Mouse (Mus musculus) liver, postnatal 0 days (tissue): ENCODE data around the gene Fzd4. TPM values are rescaled to one million over a fixed set of nuclear protein-coding genes. Genes with fewer than 3 reads are reported as not detected.

Source experiments
- ATAC-seq: fragments of 200-750 bp; cut with Nextera tagmentation; 2 replicates; pipeline ENCODE4 v1.8.0; 2017; ENCODE audit warnings: mild to moderate bottlenecking, moderate library complexity
- DNase-seq: peaks from one replicate; pipeline ENCODE4 v3.0.0-alpha.2; 2016
- H3K27ac ChIP-seq: fragments of 300-500 bp; sonication (generic); 2 replicates; pipeline ENCODE4 v1.5.1; 2014; ENCODE audit warnings: antibody characterized with exemption, moderate library complexity, mild to moderate bottlenecking, low read depth
- H3K27me3 ChIP-seq: fragments of 300-500 bp; sonication (generic); 2 replicates; pipeline ENCODE4 v1.6.1; 2014; ENCODE audit warnings: low read length, control low read depth, mixed read lengths; ENCODE audit not compliant: insufficient read depth
- H3K36me3 ChIP-seq: fragments of 300-500 bp; sonication (generic); replicated peaks from 2 replicates; pipeline ENCODE4 v1.6.1; 2014; ENCODE audit warnings: mild to moderate bottlenecking, control low read depth, low read length, moderate library complexity, mixed read lengths; ENCODE audit not compliant: insufficient read depth
- H3K4me1 ChIP-seq: fragments of 300-500 bp; sonication (generic); 2 replicates; pipeline ENCODE4 v1.6.1; 2014; ENCODE audit warnings: antibody characterized with exemption, mild to moderate bottlenecking, control low read depth; ENCODE audit not compliant: insufficient read depth
- H3K4me2 ChIP-seq: fragments of 300-500 bp; sonication (generic); 2 replicates; pipeline ENCODE4 v1.6.1; 2014; ENCODE audit warnings: low read depth, mild to moderate bottlenecking, low read length, moderate library complexity, mixed read lengths
- H3K4me3 ChIP-seq: fragments of 300-500 bp; sonication (generic); 2 replicates; pipeline ENCODE4 v1.5.1; 2014; ENCODE audit warnings: low read depth, low read length
- H3K9ac ChIP-seq: fragments of 300-500 bp; sonication (generic); replicated peaks from 2 replicates; pipeline ENCODE4 v1.6.1; 2014; ENCODE audit warnings: mild to moderate bottlenecking, moderate library complexity
- H3K9me3 ChIP-seq: fragments of 300-500 bp; sonication (generic); 2 replicates; pipeline ENCODE4 v1.6.1; 2016; ENCODE audit warnings: mild to moderate bottlenecking, control low read depth, low read length, mixed read lengths
- CTCF ChIP-seq: sonication (generic); IDR thresholded peaks from 2 replicates; pipeline ENCODE4 v1.5.1; 2016; ENCODE audit warnings: antibody characterized with exemption, low read depth
- EP300 ChIP-seq: IDR thresholded peaks from 2 replicates; pipeline ENCODE4 v1.6.1; 2016; ENCODE audit warnings: antibody characterized with exemption, low read depth, mild to moderate bottlenecking
- WGBS: fragments of 180-500 bp; shearing (Covaris S2); extraction: QIAGEN DNeasy Blood & Tissue Kit; methylation state at CpG from one replicate; pipeline ENCODE4 v1.1.7; 2014; ENCODE audit not compliant: insufficient replicate concordance; 5-methylcytosine and 5-hydroxymethylcytosine counted together
- polyA plus RNA-seq: library from polyadenylated mRNA; unstranded; fragments of >200 nt; fragmentation: Nextera tagmentation; extraction: Ambion mirVana; gene quantifications from 2 replicates; pipeline ENCODE4 v1.2.1, GENCODE M21; 2015

The Fzd4 gene
- polyA plus RNA-seq, 1 experiment from 2014 or later = 4.5 TPM

GRCm38 (mm10) chr7:89441291-89441690 is 37.1 kb downstream of the Fzd4 start:
- DNase-seq (no peak), ATAC-seq (no peak)
- Histone ChIP-seq H3K9me3 (no peaks in the 10 kb centered on the region), H3K4me3 (no peak overlapping the region), H3K36me3 (no peaks in the 10 kb centered on the region), H3K27me3 (no peaks in the 10 kb centered on the region), H3K9ac (no peak overlapping the region), H3K4me2 (no peak overlapping the region), H3K27ac (no peak overlapping the region), H3K4me1 (no peaks in the 10 kb centered on the region)
- no peak for TF ChIP-seq EP300
- TF ChIP-seq CTCF = no peak
- 54% methylated on average over 7 of the region's 7 CpGs for WGBS

GRCm38 (mm10) chr7:89442242-89442641 is 38.1 kb downstream of the Fzd4 start:
- no peaks in the 10 kb centered on the region for H3K27me3 ChIP-seq
- ATAC-seq (no peak), DNase-seq (no peak)
- no peak overlapping the region for H3K4me2 ChIP-seq
- no peak overlapping the region for H3K27ac ChIP-seq
- WGBS = 83% methylated on average over 4 of the region's 4 CpGs
- no peak overlapping the region for H3K9ac ChIP-seq
- TF ChIP-seq CTCF = no peak
- no peak for TF ChIP-seq EP300
- H3K4me1 ChIP-seq = no peaks in the 10 kb centered on the region
- H3K9me3 ChIP-seq = no peaks in the 10 kb centered on the region
- H3K4me3 ChIP-seq = no peak overlapping the region
- H3K36me3 ChIP-seq = no peaks in the 10 kb centered on the region

GRCm38 (mm10) chr7:89445137-89445536 is 41.0 kb downstream of the Fzd4 start:
- H3K36me3 ChIP-seq = no peaks in the 10 kb centered on the region
- no peaks in the 10 kb centered on the region for H3K27me3 ChIP-seq
- H3K4me3 ChIP-seq = no peak overlapping the region
- no peaks in the 10 kb centered on the region for H3K9me3 ChIP-seq
- H3K4me1 ChIP-seq = no peaks in the 10 kb centered on the region; the same call in 1 of the 2 replicates
- ATAC-seq (peak; percentile 31), DNase-seq (no peak)
- H3K4me2 ChIP-seq = no peak overlapping the region
- 46% methylated on average over 4 of the region's 4 CpGs for WGBS
- no peak overlapping the region for H3K27ac ChIP-seq
- H3K9ac ChIP-seq = no peak overlapping the region
- no peak for TF ChIP-seq EP300
- TF ChIP-seq CTCF = no peak

- DNase-seq (no peak), ATAC-seq (no peak)
- no peak overlapping the region for H3K4me2 ChIP-seq
- 51% methylated on average over 2 of the region's 2 CpGs for WGBS
- H3K4me3 ChIP-seq = no peak overlapping the region
- no peaks in the 10 kb centered on the region; the same call in 1 of the 2 replicates for H3K4me1 ChIP-seq
- no peaks in the 10 kb centered on the region for H3K9me3 ChIP-seq
- H3K27ac ChIP-seq = no peak overlapping the region
- H3K36me3 ChIP-seq = no peaks in the 10 kb centered on the region
- TF ChIP-seq CTCF (no peak), EP300 (no peak)
- H3K9ac ChIP-seq = no peak overlapping the region
- no peaks in the 10 kb centered on the region for H3K27me3 ChIP-seq
These were observed 46.2 kb downstream of the Fzd4 start for GRCm38 (mm10) chr7:89450312-89450711.

- no peak for ATAC-seq
These were observed 52.4 kb downstream of the Fzd4 start for GRCm38 (mm10) chr7:89456380-89457076.

GRCm38 (mm10) chr7:89459691-89460090 is 55.5 kb downstream of the Fzd4 start:
- WGBS = 22% methylated on average over 2 of the region's 2 CpGs
- Histone ChIP-seq H3K4me1 (no peaks in the 10 kb centered on the region; the same call in 1 of the 2 replicates), H3K9ac (no peak overlapping the region), H3K27me3 (no peaks in the 10 kb centered on the region), H3K36me3 (no peaks in the 10 kb centered on the region), H3K27ac (no peak overlapping the region), H3K9me3 (no peaks in the 10 kb centered on the region), H3K4me2 (no peak overlapping the region), H3K4me3 (no peak overlapping the region)
- TF ChIP-seq CTCF (no peak), EP300 (no peak)
- no peak for ATAC-seq
- no peak for DNase-seq

More at GRCm38 (mm10) chr7:89456380-89457076, 52.4 kb downstream of the Fzd4 start:
- TF ChIP-seq CTCF (no peak), EP300 (no peak)
- H3K27me3 ChIP-seq = no peaks in the 10 kb centered on the region
- WGBS = 56% methylated on average over 7 of the region's 7 CpGs
- H3K9ac ChIP-seq = no peak overlapping the region
- H3K36me3 ChIP-seq = no peaks in the 10 kb centered on the region
- DNase-seq = no peak
- no peak overlapping the region for H3K27ac ChIP-seq
- no peak overlapping the region for H3K4me3 ChIP-seq
- H3K4me1 ChIP-seq = no peaks in the 10 kb centered on the region
- H3K9me3 ChIP-seq = no peaks in the 10 kb centered on the region
- no peak overlapping the region for H3K4me2 ChIP-seq
